Mouse (Mus musculus) neural tube, embryonic 14.5 days (tissue): ENCODE measurements at regions not wholly inside any gene's neighbourhood (a gene's known extent, or its start where the extent isn't known, plus 50 kb on each side); places are given as distances from the start of the nearest gene placed in this dataset.
A peak's percentile ranks its signal among the peaks of the same experiment; 100 is the strongest.

Source experiments
- ATAC-seq: fragments of 200-750 bp; cut with Nextera tagmentation; 2 replicates; pipeline ENCODE4 v1.8.0; 2017; ENCODE audit warnings: low read depth, mild to moderate bottlenecking, moderate TSS enrichment, moderate library complexity
- H3K27ac ChIP-seq: fragments of 300-500 bp; sonication (generic); 2 replicates; pipeline ENCODE4 v1.5.1; 2014; ENCODE audit warnings: low read depth, mild to moderate bottlenecking, control low read depth, low read length, moderate library complexity, mixed read lengths
- H3K27me3 ChIP-seq: fragments of 300-500 bp; sonication (generic); 2 replicates; pipeline ENCODE4 v1.6.1; 2014; ENCODE audit warnings: low read length; ENCODE audit not compliant: control insufficient read depth, insufficient read depth
- H3K36me3 ChIP-seq: fragments of 300-500 bp; sonication (generic); 2 replicates; pipeline ENCODE4 v1.6.1; 2014; ENCODE audit warnings: low read length, mixed read lengths; ENCODE audit not compliant: control insufficient read depth, insufficient read depth
- H3K4me1 ChIP-seq: fragments of 300-500 bp; sonication (generic); 2 replicates; pipeline ENCODE4 v1.6.1; 2014; ENCODE audit warnings: low read length; ENCODE audit not compliant: control insufficient read depth, insufficient read depth
- H3K4me2 ChIP-seq: fragments of 300-500 bp; sonication (generic); 2 replicates; pipeline ENCODE4 v1.6.1; 2014; ENCODE audit warnings: mild to moderate bottlenecking, low read depth, low read length, control low read depth
- H3K4me3 ChIP-seq: fragments of 300-500 bp; sonication (generic); 2 replicates; pipeline ENCODE4 v1.5.1; 2014; ENCODE audit warnings: low read depth, low read length, control low read depth, mixed read lengths
- H3K9ac ChIP-seq: fragments of 300-500 bp; sonication (generic); replicated peaks from 2 replicates; pipeline ENCODE4 v1.6.1; 2014; ENCODE audit warnings: low read depth, mild to moderate bottlenecking, control low read depth, low read length, mixed read lengths
- H3K9me3 ChIP-seq: fragments of 300-500 bp; sonication (generic); 2 replicates; pipeline ENCODE4 v1.6.1; 2016; ENCODE audit warnings: low read length; ENCODE audit not compliant: control insufficient read depth
- WGBS: fragments of 180-500 bp; shearing (Covaris S2); extraction: QIAGEN DNeasy Blood & Tissue Kit; methylation state at CpG from one replicate; pipeline ENCODE4 v1.1.7; 2014; 5-methylcytosine and 5-hydroxymethylcytosine counted together

- H3K4me2 ChIP-seq = no peak overlapping the region
- H3K4me1 ChIP-seq = peaks cover 17% of the 10 kb centered on the region
- no peaks in the 10 kb centered on the region for H3K36me3 ChIP-seq
- 98% methylated on average over 16 of the region's 16 CpGs for WGBS
- no peaks in the 10 kb centered on the region for H3K27me3 ChIP-seq
- H3K27ac ChIP-seq = no peak overlapping the region
- ATAC-seq = no peak
- no peak overlapping the region for H3K4me3 ChIP-seq
- H3K9ac ChIP-seq = no peak overlapping the region
- no peaks in the 10 kb centered on the region for H3K9me3 ChIP-seq
Measured at GRCm38 (mm10) chr12:99643016-99643415, 79.6 kb upstream of the Foxn3 start.

DNA sequence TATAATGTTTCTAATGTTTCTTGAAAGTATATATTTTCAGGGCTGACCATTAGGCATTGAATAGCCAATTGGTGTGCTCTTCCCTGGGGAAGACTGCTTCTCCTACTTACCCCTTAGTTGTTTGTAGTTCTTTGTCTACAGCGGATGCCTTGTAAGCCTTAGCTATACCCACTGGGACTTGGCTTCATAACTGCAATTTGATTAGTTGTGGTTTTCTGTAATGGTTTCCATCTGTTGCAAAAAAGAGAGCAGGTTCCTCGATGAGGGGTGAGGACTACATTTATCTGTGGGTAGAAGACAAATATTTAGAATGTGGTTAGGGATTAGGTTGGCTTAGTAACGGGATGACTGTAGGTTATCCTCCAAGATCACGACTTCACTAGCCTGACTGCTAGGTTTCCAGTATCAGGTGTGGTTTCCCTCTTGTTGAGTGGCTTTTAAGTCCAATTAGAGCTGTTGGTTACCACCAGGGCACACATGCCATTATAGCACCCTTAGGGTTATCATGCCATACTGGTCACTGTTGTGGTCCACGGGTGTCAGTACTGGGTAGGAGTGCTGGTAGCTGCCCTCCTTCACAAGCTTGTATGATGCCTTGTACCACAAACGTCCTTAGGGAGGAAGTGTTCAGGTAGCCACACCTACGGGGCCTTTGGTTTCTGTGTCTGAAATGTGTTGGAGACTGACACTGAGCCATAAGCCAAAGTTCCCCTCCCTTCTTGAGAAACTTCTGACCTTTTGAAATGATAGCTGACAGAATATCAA, 78.9 kb upstream of the Foxn3 start:
- no peak overlapping the region for H3K4me2 ChIP-seq
- WGBS = 86% methylated on average over 7 of the region's 7 CpGs
- H3K36me3 ChIP-seq = no peaks in the 10 kb centered on the region
- H3K27me3 ChIP-seq = no peaks in the 10 kb centered on the region
- H3K27ac ChIP-seq = no peak overlapping the region
- H3K4me1 ChIP-seq = peaks cover 17% of the 10 kb centered on the region
- no peaks in the 10 kb centered on the region for H3K9me3 ChIP-seq
- H3K9ac ChIP-seq = no peak overlapping the region
- ATAC-seq = no peak
- no peak overlapping the region for H3K4me3 ChIP-seq

DNA sequence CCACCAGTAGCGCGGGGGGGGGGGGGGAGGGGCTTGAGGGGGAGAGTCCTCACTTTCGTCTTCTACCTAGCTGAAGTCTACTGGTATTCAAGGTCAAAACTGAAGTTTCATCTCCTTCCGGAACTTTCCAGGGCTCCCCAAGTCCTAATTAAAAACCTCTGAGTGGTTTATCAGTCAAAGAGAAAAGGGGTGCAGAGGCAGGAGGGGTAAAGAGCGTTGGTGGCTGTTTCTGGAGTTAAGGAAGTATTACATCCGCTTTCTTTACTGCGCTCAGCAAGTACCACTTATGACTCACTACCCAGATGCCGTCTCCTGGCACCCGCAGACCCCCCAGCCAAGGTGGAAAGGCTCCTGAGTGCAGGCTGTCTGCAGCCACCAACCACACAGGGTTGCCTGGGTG, 77.9 kb upstream of the Foxn3 start:
- H3K4me3 ChIP-seq = 0 out of 2 replicates have a peak overlapping the region, but pooled peaks have one; percentile 12
- no peaks in the 10 kb centered on the region for H3K27me3 ChIP-seq
- WGBS = 34% methylated on average over 8 of the region's 9 CpGs
- H3K4me1 ChIP-seq = peaks cover 17% of the 10 kb centered on the region
- H3K36me3 ChIP-seq = no peaks in the 10 kb centered on the region
- H3K4me2 ChIP-seq = peak overlapping the region; percentile 41
- no peaks in the 10 kb centered on the region for H3K9me3 ChIP-seq
- no peak overlapping the region for H3K27ac ChIP-seq
- H3K9ac ChIP-seq = no peak overlapping the region
- ATAC-seq = no peak

DNA sequence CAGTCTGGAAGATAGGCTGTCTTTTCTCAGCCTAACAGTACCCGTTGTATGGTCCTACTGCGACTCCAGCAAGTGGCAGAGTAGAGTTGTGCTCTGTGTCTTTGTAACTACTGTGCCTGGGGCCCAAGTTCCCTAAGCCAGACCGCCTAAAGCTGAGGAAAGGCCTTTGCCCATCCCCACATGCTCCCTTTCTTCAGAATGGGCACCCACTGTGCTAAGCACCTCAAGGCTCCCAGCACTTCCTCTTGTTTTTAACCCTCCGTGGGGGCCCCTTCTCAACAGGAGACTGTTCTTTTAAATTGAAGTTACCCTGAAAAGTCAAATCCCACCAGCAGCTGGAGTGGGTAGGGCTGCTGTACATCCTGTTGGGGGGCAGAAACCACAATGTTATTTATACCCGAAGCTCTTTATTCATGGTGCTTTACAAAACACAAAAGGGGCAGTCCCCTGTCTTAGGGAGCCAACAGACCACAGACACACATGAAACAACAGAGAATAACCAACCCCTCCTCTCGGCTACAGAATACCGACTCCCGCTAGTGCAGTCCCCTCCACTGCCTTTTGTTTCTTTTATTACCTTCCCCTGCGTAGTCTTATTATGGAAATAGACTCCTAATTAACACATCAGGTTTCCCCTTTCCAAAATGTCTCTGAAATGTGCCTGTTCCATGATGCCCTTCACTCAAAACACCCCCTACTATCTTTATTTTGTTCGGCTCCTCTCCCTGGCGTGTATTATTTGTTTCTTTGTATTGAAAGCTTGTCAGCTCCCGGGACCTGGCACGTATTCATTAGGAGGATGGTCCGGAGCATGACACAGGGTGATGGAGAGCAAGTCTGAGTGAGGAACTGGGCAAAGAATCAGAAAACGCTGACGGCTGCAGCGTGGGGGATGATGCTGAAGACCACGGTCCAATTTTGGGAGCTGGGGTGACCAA, 77.1 kb upstream of the Foxn3 start:
- Histone ChIP-seq H3K4me1 (peaks cover 17% of the 10 kb centered on the region), H3K4me3 (0 out of 2 replicates have a peak overlapping the region, but pooled peaks have one; percentile 12), H3K27me3 (no peaks in the 10 kb centered on the region), H3K9ac (peak overlapping the region; percentile 12), H3K27ac (peak overlapping the region; percentile 0; the same call in 1 of the 2 replicates), H3K36me3 (no peaks in the 10 kb centered on the region), H3K9me3 (no peaks in the 10 kb centered on the region), H3K4me2 (peak overlapping the region; percentile 41)
- WGBS = 2% methylated on average over 18 of the region's 18 CpGs
- peak; percentile 65 for ATAC-seq

DNA sequence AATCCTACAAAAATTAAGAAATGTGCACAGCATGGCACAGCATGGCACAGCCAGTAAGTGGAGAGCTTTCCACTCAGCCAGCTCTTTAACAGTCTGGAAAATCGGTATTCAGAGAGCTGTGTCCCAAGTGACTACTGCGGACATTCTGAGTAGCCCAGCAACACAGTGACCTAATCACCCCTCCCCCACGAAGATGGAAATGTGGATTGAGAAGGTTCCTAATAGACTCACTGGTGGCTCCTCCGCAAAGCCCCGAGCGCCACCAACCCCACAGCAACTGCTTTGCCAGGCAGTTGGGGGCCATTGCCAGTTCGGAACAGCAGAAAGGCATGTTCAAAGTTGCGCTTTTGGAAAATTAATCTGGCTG, 76.4 kb upstream of the Foxn3 start:
- Histone ChIP-seq H3K4me2 (no peak overlapping the region; the same call in 1 of the 2 replicates), H3K36me3 (no peaks in the 10 kb centered on the region), H3K9me3 (no peaks in the 10 kb centered on the region), H3K9ac (no peak overlapping the region), H3K4me1 (peaks cover 17% of the 10 kb centered on the region), H3K27ac (peak overlapping the region; percentile 0; the same call in 1 of the 2 replicates), H3K27me3 (no peaks in the 10 kb centered on the region), H3K4me3 (no peak overlapping the region)
- 9% methylated on average over 8 of the region's 8 CpGs for WGBS
- peak; percentile 75 for ATAC-seq

DNA sequence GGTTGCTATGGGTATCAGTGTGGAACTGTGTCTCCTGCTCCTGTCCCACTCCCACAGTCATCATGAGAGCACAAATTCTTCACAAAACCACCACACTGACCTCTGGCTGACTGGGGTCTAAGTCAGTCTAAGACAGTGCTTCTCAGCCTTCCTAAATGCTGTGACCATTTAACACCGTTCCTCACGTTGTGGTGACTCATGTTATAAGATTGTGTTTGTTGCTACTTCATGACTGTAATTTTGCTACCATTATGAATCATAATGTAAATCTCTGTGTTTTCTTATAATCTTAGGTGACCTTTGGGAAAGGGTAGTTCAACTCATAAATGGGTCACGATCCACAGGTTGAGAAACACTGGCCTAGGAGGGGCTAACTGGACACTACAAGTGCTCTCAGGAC, 75.7 kb upstream of the Foxn3 start:
- Histone ChIP-seq H3K27me3 (no peaks in the 10 kb centered on the region), H3K9ac (no peak overlapping the region), H3K4me1 (peaks cover 17% of the 10 kb centered on the region), H3K27ac (no peak overlapping the region), H3K9me3 (no peaks in the 10 kb centered on the region), H3K4me3 (no peak overlapping the region), H3K4me2 (no peak overlapping the region), H3K36me3 (no peaks in the 10 kb centered on the region)
- ATAC-seq = no peak
- WGBS = 77% methylated on average over 3 of the region's 3 CpGs

DNA sequence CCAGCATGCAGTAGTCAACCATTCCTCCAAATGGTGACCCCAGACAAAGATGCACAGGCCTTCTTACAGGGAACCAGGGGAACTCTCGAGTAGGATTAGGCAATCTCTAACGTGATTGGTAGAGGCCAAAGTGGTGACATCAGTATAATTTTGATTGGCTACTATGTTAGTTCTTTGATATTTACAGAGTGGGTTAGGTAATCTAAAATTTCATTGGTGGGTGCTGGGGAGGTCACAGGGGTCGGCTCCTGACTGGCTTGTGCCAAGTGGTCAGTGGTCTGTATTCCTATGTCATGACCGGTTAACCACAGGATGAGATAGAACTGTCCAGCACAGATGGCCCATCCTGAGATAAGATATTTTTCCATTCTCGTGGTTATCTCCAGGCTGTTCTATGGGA, 74.6 kb upstream of the Foxn3 start:
- Histone ChIP-seq H3K27me3 (no peaks in the 10 kb centered on the region), H3K4me1 (peaks cover 17% of the 10 kb centered on the region), H3K36me3 (no peaks in the 10 kb centered on the region), H3K4me2 (no peak overlapping the region), H3K9ac (no peak overlapping the region), H3K9me3 (no peaks in the 10 kb centered on the region), H3K27ac (no peak overlapping the region), H3K4me3 (no peak overlapping the region)
- 86% methylated on average over 5 of the region's 5 CpGs for WGBS
- no peak for ATAC-seq

GRCm38 (mm10) chr12:99636234-99636633, 72.9 kb upstream of the Foxn3 start:
- no peak overlapping the region for H3K4me3 ChIP-seq
- H3K27ac ChIP-seq = no peak overlapping the region
- no peaks in the 10 kb centered on the region for H3K9me3 ChIP-seq
- no peak overlapping the region for H3K9ac ChIP-seq
- peaks cover 15% of the 10 kb centered on the region for H3K4me1 ChIP-seq
- H3K27me3 ChIP-seq = no peaks in the 10 kb centered on the region
- H3K4me2 ChIP-seq = no peak overlapping the region
- ATAC-seq = no peak
- no peaks in the 10 kb centered on the region for H3K36me3 ChIP-seq
- WGBS = 84% methylated on average over 3 of the region's 3 CpGs

GRCm38 (mm10) chr12:99635361-99635760, 72.0 kb upstream of the Foxn3 start:
- no peaks in the 10 kb centered on the region for H3K27me3 ChIP-seq
- H3K9me3 ChIP-seq = no peaks in the 10 kb centered on the region
- WGBS = 62% methylated on average over 4 of the region's 4 CpGs
- H3K4me1 ChIP-seq = peaks cover 7% of the 10 kb centered on the region; the same call in 1 of the 2 replicates
- no peak overlapping the region for H3K27ac ChIP-seq
- ATAC-seq = no peak
- no peak overlapping the region for H3K4me3 ChIP-seq
- no peaks in the 10 kb centered on the region for H3K36me3 ChIP-seq
- H3K9ac ChIP-seq = no peak overlapping the region
- no peak overlapping the region for H3K4me2 ChIP-seq
